Mouse (Mus musculus): ENCODE measurements around the gene Zbtb40. TPM values are rescaled to one million over a fixed set of nuclear protein-coding genes. Genes with fewer than 3 reads are reported as not detected.

The Zbtb40 gene
- polyA plus RNA-seq (2014; fragmentation: Nextera tagmentation; extraction: Ambion mirVana): 3.3 and 5.6 TPM in 2 replicates

DNA sequence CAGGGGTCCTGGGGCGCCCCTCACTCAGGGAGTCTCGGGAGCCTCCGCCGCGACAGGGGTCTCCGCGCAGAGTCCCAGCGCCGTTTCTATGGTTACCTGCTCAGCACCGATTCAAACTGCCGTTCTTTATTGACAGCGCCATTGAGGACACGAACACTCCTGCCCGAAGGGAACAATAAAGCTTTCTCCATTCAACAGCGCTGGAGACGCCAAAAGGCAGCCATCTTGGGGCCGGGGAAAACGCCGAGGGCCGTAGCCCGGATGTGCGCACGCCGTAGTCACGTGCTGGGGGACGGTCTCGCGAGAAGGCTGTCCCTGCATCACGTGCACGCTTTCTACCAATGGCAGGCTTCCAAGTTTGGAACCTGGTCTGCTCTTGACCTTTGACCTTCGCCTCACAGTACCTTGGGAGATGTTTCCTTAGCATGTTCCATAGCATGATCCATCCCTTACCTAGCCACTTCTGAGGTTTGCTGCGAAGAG, at the start of gene Zbtb40:
Gene Zbtb40 (minus strand): TSS at position 252 of the 483 bp plus-strand sequence.
- no peaks in the 10 kb centered on the region for H3K36me3 ChIP-seq (ENCODE audit: control insufficient read depth, insufficient read depth, low read length)
- H3K27me3 ChIP-seq (ENCODE audit: control insufficient read depth, insufficient read depth, low read length): peaks cover 4% of the 10 kb centered on the region; the same call in 1 of the 2 replicates
- H3K27ac ChIP-seq (ENCODE audit: low read depth, low read length): peak within 1 kb of the TSS; percentile 33; the same call in 1 of the 2 replicates
- under 1% methylated on average over 32 of the region's 32 CpGs for WGBS
- H3K4me3 ChIP-seq (ENCODE audit: low read length): peak within 1 kb of the TSS; percentile 90
- peaks cover 12% of the 10 kb centered on the region for H3K4me1 ChIP-seq (ENCODE audit: control insufficient read depth, insufficient read depth, low read length)
- peak within 1 kb of the TSS; percentile 76 for H3K4me2 ChIP-seq (replicated peaks; ENCODE audit: low read depth, low read length)
- peaks cover 7% of the 10 kb centered on the region; the same call in 1 of the 2 replicates for H3K9me3 ChIP-seq (ENCODE audit: control insufficient read depth, low read length)
- ATAC-seq (ENCODE audit: low FRiP score, low TSS enrichment): peak; percentile 95
- peak within 1 kb of the TSS; percentile 78 for H3K9ac ChIP-seq (ENCODE audit: low read depth, low read length)

- no peak for ATAC-seq (ENCODE audit: low FRiP score, low TSS enrichment)
- Histone ChIP-seq H3K9ac (ENCODE audit: low read depth, low read length) (no peak overlapping the region), H3K4me1 (ENCODE audit: control insufficient read depth, insufficient read depth, low read length) (no peaks in the 10 kb centered on the region), H3K4me3 (ENCODE audit: low read length) (no peak overlapping the region), H3K27ac (ENCODE audit: low read depth, low read length) (no peak overlapping the region), H3K9me3 (ENCODE audit: control insufficient read depth, low read length) (no peaks in the 10 kb centered on the region), H3K27me3 (ENCODE audit: control insufficient read depth, insufficient read depth, low read length) (peaks cover 3% of the 10 kb centered on the region; the same call in 1 of the 2 replicates), H3K4me2 (replicated peaks; ENCODE audit: low read depth, low read length) (no peak overlapping the region), H3K36me3 (ENCODE audit: control insufficient read depth, insufficient read depth, low read length) (no peaks in the 10 kb centered on the region)
- 55% methylated on average over 4 of the region's 4 CpGs for WGBS
Measured at GRCm38 (mm10) chr4:137097984-137098327, 49.4 kb upstream of the Zbtb40 start.

DNA sequence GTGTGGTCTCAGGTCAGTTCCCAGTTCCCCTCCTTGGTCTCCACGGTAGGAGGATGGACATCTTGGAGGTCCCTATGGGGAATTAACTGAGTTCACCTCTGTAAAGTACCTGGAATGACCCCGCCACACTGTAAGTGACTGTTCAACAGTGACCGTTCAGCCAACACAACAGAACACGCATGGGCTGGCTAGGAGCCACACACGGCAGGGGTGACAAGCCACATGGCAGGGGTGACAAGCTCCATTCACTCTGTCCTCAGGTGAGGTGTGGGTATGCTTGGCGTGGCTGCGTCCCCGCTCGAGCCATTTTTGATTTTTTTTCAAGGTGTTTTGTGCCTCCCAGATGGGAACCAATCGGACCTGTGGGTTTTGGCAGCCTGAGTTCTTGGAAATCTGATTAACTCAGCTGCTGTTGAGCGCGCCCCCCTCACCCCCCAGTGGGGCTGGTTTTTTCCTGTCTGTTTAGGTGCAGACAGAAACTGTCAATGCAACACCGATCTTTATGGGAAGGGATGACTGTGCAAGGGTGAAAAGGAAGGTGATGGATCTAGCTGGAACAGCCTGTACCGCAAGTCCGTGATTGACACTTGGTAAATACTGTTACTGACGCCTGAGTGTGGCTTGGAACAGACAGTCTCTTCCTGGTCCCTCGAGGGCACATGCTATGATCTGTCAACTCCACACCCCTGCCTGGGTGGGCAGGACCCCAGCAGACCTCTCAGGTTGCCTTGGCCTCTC, 48.8 kb upstream of the Zbtb40 start:
- H3K36me3 ChIP-seq (ENCODE audit: control insufficient read depth, insufficient read depth, low read length): no peaks in the 10 kb centered on the region
- no peaks in the 10 kb centered on the region for H3K4me1 ChIP-seq (ENCODE audit: control insufficient read depth, insufficient read depth, low read length)
- H3K27ac ChIP-seq (ENCODE audit: low read depth, low read length): no peak overlapping the region
- H3K9me3 ChIP-seq (ENCODE audit: control insufficient read depth, low read length): no peaks in the 10 kb centered on the region
- no peak overlapping the region for H3K4me3 ChIP-seq (ENCODE audit: low read length)
- ATAC-seq (ENCODE audit: low FRiP score, low TSS enrichment): no peak
- no peak overlapping the region for H3K4me2 ChIP-seq (replicated peaks; ENCODE audit: low read depth, low read length)
- peaks cover 3% of the 10 kb centered on the region; the same call in 1 of the 2 replicates for H3K27me3 ChIP-seq (ENCODE audit: control insufficient read depth, insufficient read depth, low read length)
- H3K9ac ChIP-seq (ENCODE audit: low read depth, low read length): no peak overlapping the region
- WGBS: 73% methylated on average over 17 of the region's 17 CpGs

DNA sequence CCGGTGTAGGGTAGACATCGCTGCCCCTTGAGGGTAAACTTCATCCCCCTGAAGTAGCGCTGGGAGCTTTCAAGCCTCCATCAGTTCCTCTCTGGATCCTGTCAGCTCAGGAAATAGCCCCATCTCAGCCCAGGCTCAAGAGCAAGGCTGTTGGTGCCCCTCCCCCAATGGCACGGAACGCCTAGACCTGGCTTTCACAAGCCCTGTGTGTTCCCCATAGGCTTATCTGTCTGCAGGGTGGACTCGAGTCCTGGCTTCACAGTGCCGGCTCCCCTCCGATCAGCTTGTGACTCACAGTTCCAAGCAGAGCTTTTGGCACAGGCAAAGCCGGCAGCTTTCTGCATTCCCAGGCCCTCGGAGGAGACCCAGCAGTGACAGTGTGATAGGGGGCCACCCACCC, 47.8 kb upstream of the Zbtb40 start:
- Histone ChIP-seq H3K36me3 (ENCODE audit: control insufficient read depth, insufficient read depth, low read length) (no peaks in the 10 kb centered on the region), H3K4me1 (ENCODE audit: control insufficient read depth, insufficient read depth, low read length) (no peaks in the 10 kb centered on the region), H3K9me3 (ENCODE audit: control insufficient read depth, low read length) (no peaks in the 10 kb centered on the region), H3K4me2 (replicated peaks; ENCODE audit: low read depth, low read length) (no peak overlapping the region), H3K4me3 (ENCODE audit: low read length) (no peak overlapping the region), H3K9ac (ENCODE audit: low read depth, low read length) (no peak overlapping the region), H3K27ac (ENCODE audit: low read depth, low read length) (no peak overlapping the region), H3K27me3 (ENCODE audit: control insufficient read depth, insufficient read depth, low read length) (peaks cover 3% of the 10 kb centered on the region; the same call in 1 of the 2 replicates)
- no peak for ATAC-seq (ENCODE audit: low FRiP score, low TSS enrichment)
- 69% methylated on average over 10 of the region's 10 CpGs for WGBS

DNA sequence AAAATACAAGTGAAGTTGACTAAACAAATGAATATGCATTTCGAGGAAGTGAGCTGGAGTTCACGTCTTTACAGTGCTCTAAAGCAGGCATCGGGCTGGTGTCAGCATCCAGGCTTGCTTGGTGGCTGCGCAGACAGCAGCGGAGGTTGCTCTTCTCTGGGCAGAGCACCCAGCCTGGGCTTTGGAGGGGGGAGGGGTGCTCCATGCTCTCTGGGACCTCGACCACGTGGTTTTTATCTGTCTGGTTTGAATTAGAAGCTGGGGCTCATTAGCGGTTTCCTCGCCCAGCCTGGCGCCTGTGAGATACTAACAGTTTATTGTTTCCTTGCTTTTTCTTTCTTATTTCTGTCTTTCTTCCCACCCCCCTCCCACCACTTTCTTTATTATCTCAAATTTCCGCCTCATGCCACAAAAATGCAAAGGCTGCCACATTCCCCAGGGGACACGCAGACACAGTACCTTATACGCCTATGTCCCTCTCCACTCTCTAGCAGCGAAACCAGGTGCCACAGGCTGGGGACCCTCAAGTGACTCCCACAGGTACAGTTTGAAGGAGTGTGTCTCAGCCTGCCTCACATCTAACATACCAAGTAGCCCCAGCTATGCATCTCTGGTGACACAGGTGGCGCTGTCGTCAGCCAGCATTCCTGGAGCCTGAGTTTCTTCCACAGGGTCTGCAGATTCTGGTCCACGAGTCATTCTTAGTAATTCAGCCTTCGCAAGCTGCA, 36.6 kb upstream of the Zbtb40 start:
- H3K27me3 ChIP-seq (ENCODE audit: control insufficient read depth, insufficient read depth, low read length): no peaks in the 10 kb centered on the region; the same call in 1 of the 2 replicates
- H3K4me2 ChIP-seq (replicated peaks; ENCODE audit: low read depth, low read length): no peak overlapping the region
- no peak overlapping the region for H3K9ac ChIP-seq (ENCODE audit: low read depth, low read length)
- H3K27ac ChIP-seq (ENCODE audit: low read depth, low read length): no peak overlapping the region
- H3K36me3 ChIP-seq (ENCODE audit: control insufficient read depth, insufficient read depth, low read length): no peaks in the 10 kb centered on the region
- ATAC-seq (ENCODE audit: low FRiP score, low TSS enrichment): no peak
- no peaks in the 10 kb centered on the region for H3K9me3 ChIP-seq (ENCODE audit: control insufficient read depth, low read length)
- WGBS: 47% methylated on average over 18 of the region's 18 CpGs
- H3K4me1 ChIP-seq (ENCODE audit: control insufficient read depth, insufficient read depth, low read length): no peaks in the 10 kb centered on the region; the same call in 1 of the 2 replicates
- no peak overlapping the region for H3K4me3 ChIP-seq (ENCODE audit: low read length)

- Histone ChIP-seq H3K27ac (ENCODE audit: low read depth, low read length) (no peak overlapping the region), H3K36me3 (ENCODE audit: control insufficient read depth, insufficient read depth, low read length) (no peaks in the 10 kb centered on the region), H3K27me3 (ENCODE audit: control insufficient read depth, insufficient read depth, low read length) (no peaks in the 10 kb centered on the region; the same call in 1 of the 2 replicates), H3K9me3 (ENCODE audit: control insufficient read depth, low read length) (no peaks in the 10 kb centered on the region), H3K4me3 (ENCODE audit: low read length) (no peak overlapping the region), H3K4me1 (ENCODE audit: control insufficient read depth, insufficient read depth, low read length) (no peaks in the 10 kb centered on the region; the same call in 1 of the 2 replicates), H3K4me2 (replicated peaks; ENCODE audit: low read depth, low read length) (no peak overlapping the region), H3K9ac (ENCODE audit: low read depth, low read length) (no peak overlapping the region)
- no peak for ATAC-seq (ENCODE audit: low FRiP score, low TSS enrichment)
- WGBS: 56% methylated on average over 2 of the region's 2 CpGs
Measured at GRCm38 (mm10) chr4:137082866-137083265, 34.3 kb upstream of the Zbtb40 start.

DNA sequence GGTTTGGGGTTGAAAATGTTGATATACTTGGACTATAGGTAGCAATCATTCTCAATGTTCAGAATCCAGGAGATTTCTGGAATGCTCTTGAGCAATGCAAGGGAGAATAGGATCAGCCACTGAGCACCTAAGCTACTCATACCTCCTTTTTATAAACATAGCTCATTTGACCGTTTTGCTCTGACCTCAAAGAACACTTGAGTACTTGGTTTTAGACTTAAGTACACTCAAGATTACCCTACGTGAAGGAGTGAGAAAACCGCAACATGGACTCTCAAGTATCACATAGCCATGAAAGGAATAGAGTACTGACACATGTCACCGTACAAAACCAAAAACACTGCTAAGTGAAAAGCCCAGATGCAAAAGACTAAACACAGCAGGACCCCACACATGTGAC, 32.8 kb upstream of the Zbtb40 start:
- Histone ChIP-seq H3K27ac (ENCODE audit: low read depth, low read length) (no peak overlapping the region), H3K4me3 (ENCODE audit: low read length) (no peak overlapping the region), H3K36me3 (ENCODE audit: control insufficient read depth, insufficient read depth, low read length) (no peaks in the 10 kb centered on the region), H3K9ac (ENCODE audit: low read depth, low read length) (no peak overlapping the region), H3K4me1 (ENCODE audit: control insufficient read depth, insufficient read depth, low read length) (no peaks in the 10 kb centered on the region; the same call in 1 of the 2 replicates), H3K27me3 (ENCODE audit: control insufficient read depth, insufficient read depth, low read length) (no peaks in the 10 kb centered on the region), H3K9me3 (ENCODE audit: control insufficient read depth, low read length) (no peaks in the 10 kb centered on the region), H3K4me2 (replicated peaks; ENCODE audit: low read depth, low read length) (no peak overlapping the region)
- ATAC-seq (ENCODE audit: low FRiP score, low TSS enrichment): no peak
- WGBS: 94% methylated on average over 4 of the region's 4 CpGs

DNA sequence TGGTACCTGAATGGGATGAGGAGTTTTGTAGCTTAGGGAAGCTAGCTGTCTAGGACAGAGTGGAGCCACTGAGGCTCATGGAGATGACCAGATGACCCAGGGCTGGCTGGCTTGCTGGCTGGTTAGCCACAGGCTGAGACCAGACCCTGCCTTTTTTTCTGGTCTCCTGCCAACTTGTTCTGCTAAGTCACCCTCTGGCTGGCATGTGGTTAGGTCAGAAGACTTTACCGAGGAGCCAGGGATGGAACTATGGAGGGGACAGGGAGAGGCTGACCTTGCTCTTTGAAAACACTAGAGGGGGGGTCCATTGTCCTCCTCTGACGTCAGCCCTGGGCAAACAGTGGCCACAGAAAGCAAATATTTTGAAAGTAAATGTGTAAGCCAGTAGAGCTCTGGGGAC, 28.6 kb upstream of the Zbtb40 start:
- no peaks in the 10 kb centered on the region for H3K9me3 ChIP-seq (ENCODE audit: control insufficient read depth, low read length)
- no peak overlapping the region for H3K27ac ChIP-seq (ENCODE audit: low read depth, low read length)
- no peaks in the 10 kb centered on the region for H3K27me3 ChIP-seq (ENCODE audit: control insufficient read depth, insufficient read depth, low read length)
- H3K9ac ChIP-seq (ENCODE audit: low read depth, low read length): no peak overlapping the region
- H3K36me3 ChIP-seq (ENCODE audit: control insufficient read depth, insufficient read depth, low read length): no peaks in the 10 kb centered on the region
- H3K4me3 ChIP-seq (ENCODE audit: low read length): no peak overlapping the region
- H3K4me1 ChIP-seq (ENCODE audit: control insufficient read depth, insufficient read depth, low read length): no peaks in the 10 kb centered on the region
- no peak for ATAC-seq (ENCODE audit: low FRiP score, low TSS enrichment)
- 20% methylated on average over 2 of the region's 2 CpGs for WGBS
- no peak overlapping the region for H3K4me2 ChIP-seq (replicated peaks; ENCODE audit: low read depth, low read length)

DNA sequence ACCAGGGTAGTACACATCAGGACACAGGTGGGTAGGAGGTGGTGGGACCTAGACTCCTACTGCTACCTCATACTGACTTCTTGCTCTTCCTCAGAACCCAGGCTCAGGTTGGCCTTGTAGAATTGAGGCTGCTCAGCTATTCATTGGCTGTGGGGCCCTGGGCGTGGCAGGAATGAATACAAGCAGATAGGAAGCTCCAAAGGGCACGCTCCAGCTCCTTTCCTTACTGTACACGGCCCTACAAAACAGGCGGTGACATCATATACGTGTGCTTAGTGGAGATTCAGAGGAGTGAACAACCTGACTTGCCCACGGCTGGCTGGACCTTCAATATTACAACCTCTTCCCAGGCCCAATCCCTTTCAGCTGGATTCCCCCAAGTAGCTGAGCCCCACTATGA, 22.6 kb upstream of the Zbtb40 start:
- Histone ChIP-seq H3K9ac (ENCODE audit: low read depth, low read length) (no peak overlapping the region), H3K27me3 (ENCODE audit: control insufficient read depth, insufficient read depth, low read length) (peaks cover 3% of the 10 kb centered on the region; the same call in 1 of the 2 replicates), H3K4me2 (replicated peaks; ENCODE audit: low read depth, low read length) (no peak overlapping the region), H3K4me3 (ENCODE audit: low read length) (no peak overlapping the region), H3K27ac (ENCODE audit: low read depth, low read length) (no peak overlapping the region), H3K36me3 (ENCODE audit: control insufficient read depth, insufficient read depth, low read length) (no peaks in the 10 kb centered on the region), H3K9me3 (ENCODE audit: control insufficient read depth, low read length) (no peaks in the 10 kb centered on the region), H3K4me1 (ENCODE audit: control insufficient read depth, insufficient read depth, low read length) (no peaks in the 10 kb centered on the region)
- ATAC-seq (ENCODE audit: low FRiP score, low TSS enrichment): no peak
- 86% methylated on average over 6 of the region's 6 CpGs for WGBS

Data from kidney, embryonic 14.5 days (tissue).